Mouse (Mus musculus): ENCODE measurements around the gene Krt79. TPM values are rescaled to one million over a fixed set of nuclear protein-coding genes. Genes with fewer than 3 reads are reported as not detected.

Gene Krt79
- total RNA-seq, 2 experiments from 2014 or later: not detected

- ATAC-seq (replicated peaks; ENCODE audit: low FRiP score, poor library complexity, severe bottlenecking): no peak
Measured at GRCm38 (mm10) chr15:101938600-101939308, 1.4 kb downstream of the Krt79 start.

GRCm38 (mm10) chr15:101933024-101933423, 7.1 kb downstream of the Krt79 start:
- no peak for ATAC-seq (replicated peaks; ENCODE audit: low FRiP score, poor library complexity, severe bottlenecking)

- no peak for ATAC-seq (replicated peaks; ENCODE audit: low FRiP score, poor library complexity, severe bottlenecking)
Measured at GRCm38 (mm10) chr15:101929666-101930065, 10.5 kb downstream of the Krt79 start.

- ATAC-seq (replicated peaks; ENCODE audit: low FRiP score, poor library complexity, severe bottlenecking): no peak
Measured at GRCm38 (mm10) chr15:101929087-101929486, 11.0 kb downstream of the Krt79 start.

- no peak for ATAC-seq (replicated peaks; ENCODE audit: low FRiP score, poor library complexity, severe bottlenecking)
Measured at GRCm38 (mm10) chr15:101927340-101928080, 12.6 kb downstream of the Krt79 start.

- ATAC-seq (replicated peaks; ENCODE audit: low FRiP score, poor library complexity, severe bottlenecking): no peak
Measured at GRCm38 (mm10) chr15:101925041-101925440, 15.1 kb downstream of the Krt79 start.

- ATAC-seq (replicated peaks; ENCODE audit: low FRiP score, poor library complexity, severe bottlenecking): no peak
Measured at GRCm38 (mm10) chr15:101924635-101925034, 15.5 kb downstream of the Krt79 start, which contains the start of gene Krt4. Gene Krt4, minus strand, starts transcription at chr15:101924735.

- ATAC-seq (replicated peaks; ENCODE audit: low FRiP score, poor library complexity, severe bottlenecking): no peak
Measured at GRCm38 (mm10) chr15:101922296-101922695, 17.8 kb downstream of the Krt79 start.

- ATAC-seq (replicated peaks; ENCODE audit: low FRiP score, poor library complexity, severe bottlenecking): no peak
Measured at GRCm38 (mm10) chr15:101916072-101916471, 24.1 kb downstream of the Krt79 start.

GRCm38 (mm10) chr15:101904849-101905248, 35.3 kb downstream of the Krt79 start:
- ATAC-seq (replicated peaks; ENCODE audit: low FRiP score, poor library complexity, severe bottlenecking): no peak

- no peak for ATAC-seq (replicated peaks; ENCODE audit: low FRiP score, poor library complexity, severe bottlenecking)
Measured at GRCm38 (mm10) chr15:101902171-101903149, 37.7 kb downstream of the Krt79 start.

- ATAC-seq (replicated peaks; ENCODE audit: low FRiP score, poor library complexity, severe bottlenecking): no peak
Measured at GRCm38 (mm10) chr15:101895216-101895615, 44.9 kb downstream of the Krt79 start.

- ATAC-seq (replicated peaks; ENCODE audit: low FRiP score, poor library complexity, severe bottlenecking): no peak
Measured at GRCm38 (mm10) chr15:101892820-101893219, 47.3 kb downstream of the Krt79 start, which contains the start of gene Krt76. Gene Krt76, minus strand, starts transcription at chr15:101892920.

- no peak for ATAC-seq (replicated peaks; ENCODE audit: low FRiP score, poor library complexity, severe bottlenecking)
Measured at GRCm38 (mm10) chr15:101879776-101880175, 60.3 kb downstream of the Krt79 start.

Other genes starting within 250 kb of the Krt79 start
- not detected in 2 replicates for gene Krt6a, start 246.0 kb downstream of the Krt79 start, total RNA-seq (2015; ENCODE audit: low replicate concordance)
- not detected in 2 replicates for gene Krt6a, start 246.0 kb downstream of the Krt79 start, total RNA-seq (2017; ENCODE audit: low replicate concordance)
- not detected in 2 replicates for gene Krt5, start 227.4 kb downstream of the Krt79 start, total RNA-seq (2015; ENCODE audit: low replicate concordance)
- not detected in 2 replicates for gene Krt5, start 227.4 kb downstream of the Krt79 start, total RNA-seq (2017; ENCODE audit: low replicate concordance)
- not detected in 2 replicates for gene Krt71, start 197.2 kb downstream of the Krt79 start, total RNA-seq (2015; ENCODE audit: low replicate concordance)
- gene Krt71, start 197.2 kb downstream of the Krt79 start, total RNA-seq (2017; ENCODE audit: low replicate concordance): not detected in 2 replicates
- gene Krt72, start 153.9 kb downstream of the Krt79 start, total RNA-seq (2015; ENCODE audit: low replicate concordance): not detected in 2 replicates
- not detected in 2 replicates for gene Krt72, start 153.9 kb downstream of the Krt79 start, total RNA-seq (2017; ENCODE audit: low replicate concordance)
- gene Krt73, start 138.0 kb downstream of the Krt79 start, total RNA-seq (2015; ENCODE audit: low replicate concordance): not detected in 2 replicates
- gene Krt73, start 138.0 kb downstream of the Krt79 start, total RNA-seq (2017; ENCODE audit: low replicate concordance): not detected in 2 replicates
- not detected in 2 replicates for gene Krt2, start 122.2 kb downstream of the Krt79 start, total RNA-seq (2015; ENCODE audit: low replicate concordance)
- gene Krt2, start 122.2 kb downstream of the Krt79 start, total RNA-seq (2017; ENCODE audit: low replicate concordance): not detected in 2 replicates
- not detected in 2 replicates for gene Krt1, start 89.5 kb downstream of the Krt79 start, total RNA-seq (2015; ENCODE audit: low replicate concordance)
- not detected in 2 replicates for gene Krt1, start 89.5 kb downstream of the Krt79 start, total RNA-seq (2017; ENCODE audit: low replicate concordance)
- not detected in 2 replicates for gene Krt77, start 70.6 kb downstream of the Krt79 start, total RNA-seq (2015; ENCODE audit: low replicate concordance)
- gene Krt77, start 70.6 kb downstream of the Krt79 start, total RNA-seq (2017; ENCODE audit: low replicate concordance): not detected in 2 replicates
- not detected in 2 replicates for gene Krt76, start 47.4 kb downstream of the Krt79 start, total RNA-seq (2015; ENCODE audit: low replicate concordance)
- gene Krt76, start 47.4 kb downstream of the Krt79 start, total RNA-seq (2017; ENCODE audit: low replicate concordance): not detected in 2 replicates
- gene Krt4, start 15.6 kb downstream of the Krt79 start, total RNA-seq (2015; ENCODE audit: low replicate concordance): not detected in 2 replicates
- not detected in 2 replicates for gene Krt4, start 15.6 kb downstream of the Krt79 start, total RNA-seq (2017; ENCODE audit: low replicate concordance)
- not detected in 2 replicates for gene Krt78, start 14.0 kb upstream of the Krt79 start, total RNA-seq (2015; ENCODE audit: low replicate concordance)
- gene Krt78, start 14.0 kb upstream of the Krt79 start, total RNA-seq (2017; ENCODE audit: low replicate concordance): not detected in 2 replicates
- not detected in 2 replicates for gene Krt8, start 64.2 kb upstream of the Krt79 start, total RNA-seq (2015; ENCODE audit: low replicate concordance)
- not detected in 2 replicates for gene Krt8, start 64.2 kb upstream of the Krt79 start, total RNA-seq (2017; ENCODE audit: low replicate concordance)
- gene Krt18, start 87.9 kb upstream of the Krt79 start, total RNA-seq (2015; ENCODE audit: low replicate concordance): 1.7 TPM in 1 of 2 replicates, not detected in the other
- gene Krt18, start 87.9 kb upstream of the Krt79 start, total RNA-seq (2017; ENCODE audit: low replicate concordance): 0.26 TPM in 1 of 2 replicates, not detected in the other
- 34.2 and 49.9 TPM in 2 replicates for gene Eif4b, start 133.4 kb upstream of the Krt79 start, total RNA-seq (2015; ENCODE audit: low replicate concordance)
- gene Eif4b, start 133.4 kb upstream of the Krt79 start, total RNA-seq (2017; ENCODE audit: low replicate concordance): 89.8 and 92.8 TPM in 2 replicates
- 0.36 TPM in 1 of 2 replicates, not detected in the other for gene Tns2, start 160.1 kb upstream of the Krt79 start, total RNA-seq (2015; ENCODE audit: low replicate concordance)
- not detected in 2 replicates for gene Tns2, start 160.1 kb upstream of the Krt79 start, total RNA-seq (2017; ENCODE audit: low replicate concordance)
- gene Spryd3, start 195.9 kb upstream of the Krt79 start, total RNA-seq (2015; ENCODE audit: low replicate concordance): 2.5 and 5.4 TPM in 2 replicates
- 2.3 and 16.0 TPM in 2 replicates for gene Spryd3, start 195.9 kb upstream of the Krt79 start, total RNA-seq (2017; ENCODE audit: low replicate concordance)
- gene Igfbp6, start 204.0 kb upstream of the Krt79 start, total RNA-seq (2015; ENCODE audit: low replicate concordance): not detected in 2 replicates
- not detected in 2 replicates for gene Igfbp6, start 204.0 kb upstream of the Krt79 start, total RNA-seq (2017; ENCODE audit: low replicate concordance)
- 1.1 and 5.0 TPM in 2 replicates for gene Soat2, start 210.2 kb upstream of the Krt79 start, total RNA-seq (2015; ENCODE audit: low replicate concordance)
- gene Soat2, start 210.2 kb upstream of the Krt79 start, total RNA-seq (2017; ENCODE audit: low replicate concordance): 1.0 and 1.7 TPM in 2 replicates

Measured in erythroid progenitor cell, adult 5-6 weeks (primary cell).